Comparison of ENCODE assay signal across 8 mouse cellular contexts in the genomic region with DNA sequence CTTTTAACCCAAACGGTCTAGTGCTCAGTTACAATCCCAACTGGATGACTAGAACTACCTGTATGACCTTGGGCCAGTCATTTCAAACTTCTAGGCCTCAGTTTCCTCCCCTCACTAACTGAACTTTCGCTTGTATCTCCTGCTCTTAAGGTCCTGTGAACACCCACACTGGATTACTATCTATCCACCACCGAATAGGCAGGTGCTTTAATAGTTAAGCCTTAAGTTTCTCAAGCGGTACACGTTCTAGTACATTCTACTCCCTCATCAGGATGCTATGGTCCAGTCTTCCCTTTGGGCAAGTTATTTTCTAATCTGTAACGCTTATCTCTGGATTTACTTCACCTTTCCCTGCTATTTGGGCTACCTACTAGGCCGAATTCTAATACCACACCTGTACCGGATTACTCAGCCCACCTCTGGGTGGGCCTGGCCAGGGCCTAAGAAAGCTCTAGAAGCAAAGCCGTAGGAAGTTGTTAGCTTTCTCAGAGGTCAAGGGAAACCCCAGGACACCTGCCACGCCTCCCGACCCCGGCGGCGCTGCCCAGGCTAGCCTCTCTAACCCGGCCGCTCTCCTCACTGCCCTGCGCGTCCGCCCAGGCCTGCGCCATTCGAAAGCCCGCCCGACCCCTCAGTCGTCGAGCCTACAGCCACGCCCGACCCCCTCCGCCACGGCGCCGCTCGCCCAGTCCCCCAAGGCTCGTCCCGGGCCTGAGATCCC. TPM values are rescaled to one million over a fixed set of nuclear protein-coding genes. Genes with fewer than 3 reads are reported as not detected.
DNase-seq lines count a peak whose midpoint lies in the region; ATAC-seq and TF ChIP-seq lines count a peak whose summit lies in the region.

No protein-coding gene starts in this region.

- intact Hi-C loops in left cerebral cortex, postnatal 4 days (cut with DNase I) = no loop called here

- H3K9me3 ChIP-seq in hindbrain, embryonic 11.5 days (ENCODE audit: control insufficient read depth, low read length) = no peaks in the 10 kb centered on the region
- H3K9me3 ChIP-seq in lung, embryonic 16.5 days (ENCODE audit: control insufficient read depth, low read length) = no peaks in the 10 kb centered on the region

- H3K4me2 ChIP-seq in hindbrain, embryonic 11.5 days (replicated peaks; ENCODE audit: low read depth, low read length) = peak overlapping the region; percentile 72
- H3K4me2 ChIP-seq in lung, embryonic 16.5 days (ENCODE audit: low read depth, low read length) = peak overlapping the region; percentile 69

- WGBS in hindbrain, embryonic 11.5 days = 2% methylated on average over 31 of the region's 34 CpGs
- 0% methylated on average over 32 of the region's 34 CpGs for WGBS in lung, embryonic 16.5 days

- peak in 1 of 2 experiments; percentile 15 for DNase-seq in layer of hippocampus, adult 2 months (ENCODE audit: low spot score in 2 of 2)
- no peak for DNase-seq in layer of hippocampus, postnatal 36 days
- no peak for DNase-seq in hindbrain, embryonic 11.5 days (ENCODE audit: low spot score)
- DNase-seq in right cerebral cortex, adult 18-20 months = no peak
- no peak for DNase-seq in left cerebral cortex, adult 11 months (ENCODE audit: low spot score)
- no peak for DNase-seq in left cerebral cortex, postnatal 4 days

- no peak for TF ChIP-seq CTCF in layer of hippocampus, adult 2 months (conservative IDR thresholded peaks at IDR 0.05)

- no peaks in the 10 kb centered on the region for H3K27me3 ChIP-seq in hindbrain, embryonic 11.5 days (ENCODE audit: control insufficient read depth, insufficient read depth, low read length)
- H3K27me3 ChIP-seq in lung, embryonic 16.5 days (ENCODE audit: control insufficient read depth, insufficient read depth, low read depth, low read length) = no peaks in the 10 kb centered on the region

- peak overlapping the region; percentile 95 for H3K27ac ChIP-seq in layer of hippocampus, adult 2 months
- peak overlapping the region; percentile 55 for H3K27ac ChIP-seq in brown adipose tissue, adult 24 weeks (replicated peaks; ENCODE audit: low read depth, low read length)
- peak overlapping the region; percentile 74 for H3K27ac ChIP-seq in hindbrain, embryonic 11.5 days (ENCODE audit: low read depth, low read length)
- peak overlapping the region; percentile 82 for H3K27ac ChIP-seq in lung, embryonic 16.5 days (ENCODE audit: low read length)

- H3K4me3 ChIP-seq in layer of hippocampus, adult 2 months = peak overlapping the region; percentile 96
- peak overlapping the region; percentile 69 for H3K4me3 ChIP-seq in brown adipose tissue, adult 24 weeks (ENCODE audit: insufficient read depth, low read depth, low read length)
- H3K4me3 ChIP-seq in hindbrain, embryonic 11.5 days (ENCODE audit: low read depth, low read length) = peak overlapping the region; percentile 76
- H3K4me3 ChIP-seq in lung, embryonic 16.5 days (ENCODE audit: low read length) = peak overlapping the region; percentile 78

- peak; percentile 85 for ATAC-seq in hindbrain, embryonic 11.5 days (ENCODE audit: low FRiP score)
- ATAC-seq in lung, embryonic 16.5 days (ENCODE audit: low read depth) = peak; percentile 71

- peak overlapping the region; percentile 93 for H3K9ac ChIP-seq in hindbrain, embryonic 11.5 days (ENCODE audit: low read depth, low read length)
- peak overlapping the region; percentile 98 for H3K9ac ChIP-seq in lung, embryonic 16.5 days (ENCODE audit: low read length)

- H3K36me3 ChIP-seq in hindbrain, embryonic 11.5 days (ENCODE audit: control insufficient read depth, insufficient read depth, low read length) = peaks cover 3% of the 10 kb centered on the region; the same call in 1 of the 2 replicates
- no peaks in the 10 kb centered on the region for H3K36me3 ChIP-seq in lung, embryonic 16.5 days (ENCODE audit: control insufficient read depth, insufficient read depth, low read length)

- no peaks in the 10 kb centered on the region for H3K4me1 ChIP-seq in brown adipose tissue, adult 24 weeks (ENCODE audit: control insufficient read depth, insufficient read depth, insufficient read length, low read length)
- no peaks in the 10 kb centered on the region; the same call in none of the 2 replicates for H3K4me1 ChIP-seq in hindbrain, embryonic 11.5 days (replicated peaks; ENCODE audit: control insufficient read depth, insufficient read depth, low read length)
- H3K4me1 ChIP-seq in lung, embryonic 16.5 days (replicated peaks; ENCODE audit: control insufficient read depth, insufficient read depth, low read length) = peaks cover 18% of the 10 kb centered on the region

RNA-seq across cellular contexts. Expression of a gene that starts 0.6 kb away (rescaled TPM):
- 100 to 1,000 TPM; 365 to 415 TPM for total RNA-seq in layer of hippocampus, adult 2 months (2021)
- total RNA-seq in layer of hippocampus, postnatal 36 days (2021) = 100 to 1,000 TPM; 425 to 428 TPM
- 149 and 159 TPM in 2 replicates for polyA plus RNA-seq in brown adipose tissue, adult 24 weeks (2012; ENCODE audit: insufficient read depth, insufficient read length, missing spikeins)
- 242 and 267 TPM in 2 replicates for polyA plus RNA-seq in hindbrain, embryonic 11.5 days (2014; fragmentation: Nextera tagmentation; extraction: Ambion mirVana)
- polyA plus RNA-seq in lung, embryonic 16.5 days (2015; fragmentation: Nextera tagmentation; extraction: Ambion mirVana) = 329 and 349 TPM in 2 replicates
- 100 to 1,000 TPM; 377 to 394 TPM for total RNA-seq in left cerebral cortex, postnatal 4 days (2021)

RNA-seq across cellular contexts. Expression of a gene that starts 29.4 kb away (rescaled TPM):
- total RNA-seq in layer of hippocampus, adult 2 months (2021) = 1 to 10 TPM in 1 of 2 experiments, not detected in 1; 1.7 TPM
- total RNA-seq in layer of hippocampus, postnatal 36 days (2021) = not detected
- not detected in 2 replicates for polyA plus RNA-seq in brown adipose tissue, adult 24 weeks (2012; ENCODE audit: insufficient read depth, insufficient read length, missing spikeins)
- 0.22 and 0.51 TPM in 2 replicates for polyA plus RNA-seq in hindbrain, embryonic 11.5 days (2014; fragmentation: Nextera tagmentation; extraction: Ambion mirVana)
- 0.43 and 0.45 TPM in 2 replicates for polyA plus RNA-seq in lung, embryonic 16.5 days (2015; fragmentation: Nextera tagmentation; extraction: Ambion mirVana)
- not detected for total RNA-seq in left cerebral cortex, postnatal 4 days (2021)

RNA-seq across cellular contexts. Expression of a gene that starts 32.8 kb away (rescaled TPM):
- 10 to 100 TPM; 10.1 to 10.8 TPM for total RNA-seq in layer of hippocampus, adult 2 months (2021)
- total RNA-seq in layer of hippocampus, postnatal 36 days (2021) = 10 to 100 TPM in 1 of 2 experiments, 1 to 10 TPM in 1; 8.8 to 10.5 TPM
- 3.9 and 5.5 TPM in 2 replicates for polyA plus RNA-seq in brown adipose tissue, adult 24 weeks (2012; ENCODE audit: insufficient read depth, insufficient read length, missing spikeins)
- polyA plus RNA-seq in hindbrain, embryonic 11.5 days (2014; fragmentation: Nextera tagmentation; extraction: Ambion mirVana) = 9.2 and 10.1 TPM in 2 replicates
- 5.2 and 5.9 TPM in 2 replicates for polyA plus RNA-seq in lung, embryonic 16.5 days (2015; fragmentation: Nextera tagmentation; extraction: Ambion mirVana)
- 10 to 100 TPM; 11.9 to 12.5 TPM for total RNA-seq in left cerebral cortex, postnatal 4 days (2021)

RNA-seq across cellular contexts. Expression of a gene that starts 51.9 kb away (rescaled TPM):
- total RNA-seq in layer of hippocampus, adult 2 months (2021) = 100 to 1,000 TPM; 272 to 300 TPM
- total RNA-seq in layer of hippocampus, postnatal 36 days (2021) = 100 to 1,000 TPM; 303 to 325 TPM
- polyA plus RNA-seq in brown adipose tissue, adult 24 weeks (2012; ENCODE audit: insufficient read depth, insufficient read length, missing spikeins) = 115 and 183 TPM in 2 replicates
- polyA plus RNA-seq in hindbrain, embryonic 11.5 days (2014; fragmentation: Nextera tagmentation; extraction: Ambion mirVana) = 854 and 865 TPM in 2 replicates
- polyA plus RNA-seq in lung, embryonic 16.5 days (2015; fragmentation: Nextera tagmentation; extraction: Ambion mirVana) = 474 and 483 TPM in 2 replicates
- total RNA-seq in left cerebral cortex, postnatal 4 days (2021) = 100 to 1,000 TPM; 508 to 515 TPM
